Mouse (Mus musculus): Measurements from ENCODE around the gene Trim67.
"Not testable (repeated sequence)": the region's sequence is repeated elsewhere in the genome, so short reads cannot be mapped to it uniquely, and the experiment has no call there.

Gene Trim67

GRCm38 (mm10) chr8:124833430-124834205 lies 40.7 kb downstream of the Trim67 start:
- no peak for DNase-seq (ENCODE audit: low spot score)

DNA sequence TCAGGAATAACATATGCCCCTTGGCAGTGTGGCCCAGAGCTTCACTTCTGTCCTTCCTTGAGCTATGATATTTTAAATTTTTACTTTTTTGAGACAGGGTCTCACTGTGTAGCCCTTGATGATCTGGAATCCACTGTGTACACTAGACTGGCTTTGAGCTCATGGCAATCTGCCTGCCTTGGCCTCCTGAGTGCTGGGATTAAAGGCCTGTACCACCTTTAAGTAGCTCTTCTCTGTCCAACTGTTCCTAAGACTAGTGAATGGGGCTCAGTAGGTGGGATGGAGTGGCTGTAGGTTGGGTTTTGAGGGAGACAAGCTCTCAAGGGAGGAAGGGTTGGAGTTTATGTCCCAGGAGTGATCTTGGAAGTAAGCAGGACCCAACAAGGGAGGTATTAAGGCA lies 43.0 kb downstream of the Trim67 start:
- DNase-seq (ENCODE audit: low spot score) = no peak

DNA sequence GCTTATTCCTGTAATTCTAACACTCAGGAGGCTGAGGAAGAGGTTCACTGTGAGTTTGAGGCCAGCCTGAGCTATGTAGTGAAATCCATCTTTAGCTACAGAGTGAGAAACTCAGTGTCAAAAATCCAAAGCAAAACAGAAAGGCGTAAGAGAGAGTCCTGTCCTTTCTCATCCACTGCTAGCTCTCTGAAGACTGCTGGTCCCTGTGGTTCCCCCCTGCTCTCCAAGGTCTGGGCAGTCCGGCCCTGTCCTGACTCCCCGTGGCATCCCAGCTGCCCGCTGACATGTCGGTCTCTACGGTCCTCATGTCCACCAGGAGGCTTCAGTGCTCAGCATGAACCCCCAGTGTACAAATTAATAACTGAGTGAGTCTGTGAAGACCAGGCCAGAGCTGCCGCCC lies 43.4 kb downstream of the Trim67 start:
- no peak for DNase-seq (ENCODE audit: low spot score)

DNA sequence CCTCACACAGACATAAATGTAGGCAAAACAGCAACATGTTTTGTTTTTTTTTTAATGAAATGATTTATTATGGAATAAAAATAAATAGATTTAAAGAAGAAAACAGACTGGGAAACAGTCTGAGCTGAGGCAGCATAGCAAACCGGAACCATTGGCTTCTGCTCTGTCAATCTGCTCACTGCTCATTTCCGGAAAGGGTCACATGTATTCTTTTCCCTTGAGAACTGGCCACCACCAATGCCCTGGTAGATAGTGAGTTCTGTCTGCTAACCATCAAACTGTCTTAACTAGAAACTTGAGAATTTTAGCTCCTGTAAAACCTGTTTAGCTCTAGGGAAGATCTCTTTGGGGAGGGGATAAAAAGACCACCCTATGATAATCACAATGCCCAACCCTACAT lies 44.0 kb downstream of the Trim67 start:
- no peak for DNase-seq (ENCODE audit: low spot score)

- no peak for DNase-seq (ENCODE audit: low spot score)
These were observed 45.1 kb downstream of the Trim67 start for GRCm38 (mm10) chr8:124837956-124838355.

- DNase-seq (ENCODE audit: low spot score) = no peak
These were observed 46.5 kb downstream of the Trim67 start for GRCm38 (mm10) chr8:124839371-124839770.

DNA sequence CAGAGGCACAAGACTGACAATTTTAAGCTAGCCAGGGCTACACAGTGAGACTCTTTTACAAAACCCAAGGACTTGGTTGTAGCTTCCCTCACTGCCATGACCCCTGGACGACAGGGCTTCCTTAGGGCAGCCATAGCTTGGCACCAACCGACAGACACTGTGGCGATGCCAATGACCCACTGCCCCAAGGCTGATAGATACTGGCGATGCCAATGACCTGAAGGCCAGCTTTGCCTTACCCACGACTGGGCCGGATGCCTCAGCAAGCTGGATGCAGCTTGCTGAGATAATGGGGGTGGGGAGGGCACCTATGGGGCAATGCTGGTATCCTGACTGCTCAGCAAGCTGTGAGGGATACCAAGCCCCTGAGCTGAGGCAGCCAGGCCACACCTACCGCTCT lies 48.0 kb downstream of the Trim67 start:
- DNase-seq (ENCODE audit: low spot score) = no peak

GRCm38 (mm10) chr8:124841775-124842174 lies 48.9 kb downstream of the Trim67 start:
- no peak for DNase-seq (ENCODE audit: low spot score)

DNA sequence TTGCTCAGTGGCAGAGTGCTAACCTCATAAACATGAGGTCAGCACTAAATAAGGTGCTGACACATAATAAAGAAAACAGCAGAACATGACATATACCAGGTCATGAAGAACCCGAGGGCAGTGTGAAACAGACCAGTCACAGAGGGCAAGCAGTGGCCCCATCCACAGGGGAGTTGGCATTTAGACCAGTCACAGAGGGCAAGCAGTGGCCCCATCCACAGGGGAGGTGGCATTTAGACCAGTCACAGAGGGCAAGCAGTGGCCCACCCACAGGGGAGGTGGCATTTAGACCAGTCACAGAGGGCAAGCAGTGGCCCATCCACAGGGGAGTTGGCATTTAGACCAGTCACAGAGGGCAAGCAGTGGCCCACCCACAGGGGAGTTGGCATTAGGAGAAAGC lies 50.0 kb downstream of the Trim67 start:
- DNase-seq (ENCODE audit: low spot score) = not testable (repeated sequence)

- DNase-seq (ENCODE audit: low spot score) = no peak
These were observed 52.2 kb downstream of the Trim67 start for GRCm38 (mm10) chr8:124845131-124845530.

GRCm38 (mm10) chr8:124845573-124845972 lies 52.7 kb downstream of the Trim67 start:
- no peak for DNase-seq (ENCODE audit: low spot score)

- DNase-seq (ENCODE audit: low spot score) = no peak
These were observed 60.6 kb downstream of the Trim67 start for GRCm38 (mm10) chr8:124853511-124853910.

DNA sequence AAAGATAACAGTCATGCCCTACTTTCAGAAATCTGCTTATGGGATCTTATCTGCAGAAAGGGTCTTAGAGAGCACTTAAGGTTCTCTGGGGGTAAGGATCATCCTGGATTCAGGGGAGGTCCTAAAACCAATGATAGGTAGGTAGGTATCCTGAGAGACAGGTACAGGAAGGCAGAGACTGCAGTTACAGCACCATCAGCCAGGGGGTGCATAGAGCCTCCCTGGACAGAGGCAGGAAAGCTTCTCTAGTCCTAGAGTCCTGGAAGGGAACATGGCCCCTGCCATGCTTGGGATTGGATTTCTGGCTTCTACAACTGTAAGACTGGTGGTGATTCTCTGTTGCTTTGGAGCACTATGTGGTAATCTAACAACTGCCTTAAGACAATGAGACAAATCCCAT lies 66.6 kb downstream of the Trim67 start:
- DNase-seq (ENCODE audit: low spot score) = peak; percentile 15

GRCm38 (mm10) chr8:124860188-124860587 lies 67.3 kb downstream of the Trim67 start:
- DNase-seq (ENCODE audit: low spot score) = no peak

GRCm38 (mm10) chr8:124862321-124863162 lies 69.7 kb downstream of the Trim67 start, which contains the start of the genes Gnpat and 2810004N23Rik:
TSS of gene Gnpat (plus strand) at chr8:124863033.
TSS of gene 2810004N23Rik (minus strand) at chr8:124863120.
- DNase-seq (ENCODE audit: low spot score) = peak; percentile 94

- no peak for DNase-seq (ENCODE audit: low spot score)
These were observed 70.3 kb downstream of the Trim67 start for GRCm38 (mm10) chr8:124863163-124863677.

DNA sequence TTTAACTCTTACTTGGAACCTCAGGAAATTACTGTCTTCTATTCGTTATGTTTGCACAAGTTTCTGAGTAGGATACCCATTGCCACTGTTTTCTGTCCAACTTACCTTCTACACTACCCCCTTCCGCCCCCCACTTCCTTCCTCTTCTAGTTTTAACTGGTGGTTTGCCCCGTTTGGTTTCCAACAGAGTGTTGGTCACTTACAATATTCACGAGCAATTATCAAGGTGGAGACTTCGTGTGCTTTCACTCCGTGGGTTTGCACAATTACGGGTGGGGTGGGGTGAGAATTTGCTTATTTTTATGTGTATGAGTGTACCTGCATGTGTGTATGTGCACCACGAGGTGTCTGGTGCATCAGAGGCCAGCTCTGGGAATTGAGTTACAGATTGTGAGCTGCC lies 70.8 kb downstream of the Trim67 start:
- peak; percentile 26 for DNase-seq (ENCODE audit: low spot score)

- DNase-seq (ENCODE audit: low spot score) = no peak
These were observed 73.8 kb downstream of the Trim67 start for GRCm38 (mm10) chr8:124866669-124867068.

DNA sequence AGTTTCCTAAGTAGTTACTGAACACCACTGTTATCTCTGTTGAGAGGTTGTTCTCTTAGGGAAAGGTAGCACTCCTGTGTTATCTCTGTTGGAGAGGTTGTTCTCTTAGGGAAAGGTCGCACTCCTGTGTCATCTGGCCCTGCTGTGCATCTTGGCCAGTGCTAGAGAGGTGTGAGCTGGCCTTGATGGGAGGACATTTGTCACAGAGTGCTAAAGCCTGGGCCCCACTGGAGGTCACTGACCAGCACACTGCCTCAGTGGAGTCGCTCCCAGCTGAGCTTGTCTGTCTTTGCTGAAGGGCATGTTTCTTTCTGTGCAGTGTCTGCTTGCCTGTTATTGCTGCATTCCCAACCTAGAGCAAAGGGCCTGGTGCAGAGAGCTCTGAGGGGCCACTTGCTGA lies 74.2 kb downstream of the Trim67 start:
- DNase-seq (ENCODE audit: low spot score) = no peak

DNA sequence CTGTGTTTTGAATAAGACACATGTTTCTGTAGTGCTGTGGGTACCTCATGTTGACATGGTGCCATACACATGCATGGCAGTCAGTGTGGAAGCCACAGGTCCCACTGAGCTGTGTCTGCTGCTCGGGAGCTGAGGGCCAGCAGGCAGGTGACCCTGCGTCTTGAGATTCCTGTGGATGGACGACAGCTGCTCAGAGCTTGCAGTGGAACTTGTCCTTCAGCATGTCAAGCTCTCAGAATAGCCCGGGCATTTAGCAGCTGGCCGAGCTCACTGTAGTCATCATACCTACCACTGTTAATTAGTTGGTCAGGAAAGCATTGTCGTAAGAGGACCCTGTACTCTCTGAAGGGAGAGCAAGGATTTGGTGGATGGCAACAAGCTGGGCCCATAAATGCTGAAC lies 76.8 kb downstream of the Trim67 start:
- DNase-seq (ENCODE audit: low spot score) = no peak

- DNase-seq (ENCODE audit: low spot score) = no peak
These were observed 78.6 kb downstream of the Trim67 start for GRCm38 (mm10) chr8:124871474-124871873.

GRCm38 (mm10) chr8:124872081-124872480 lies 79.2 kb downstream of the Trim67 start:
- no peak for DNase-seq (ENCODE audit: low spot score)

DNA sequence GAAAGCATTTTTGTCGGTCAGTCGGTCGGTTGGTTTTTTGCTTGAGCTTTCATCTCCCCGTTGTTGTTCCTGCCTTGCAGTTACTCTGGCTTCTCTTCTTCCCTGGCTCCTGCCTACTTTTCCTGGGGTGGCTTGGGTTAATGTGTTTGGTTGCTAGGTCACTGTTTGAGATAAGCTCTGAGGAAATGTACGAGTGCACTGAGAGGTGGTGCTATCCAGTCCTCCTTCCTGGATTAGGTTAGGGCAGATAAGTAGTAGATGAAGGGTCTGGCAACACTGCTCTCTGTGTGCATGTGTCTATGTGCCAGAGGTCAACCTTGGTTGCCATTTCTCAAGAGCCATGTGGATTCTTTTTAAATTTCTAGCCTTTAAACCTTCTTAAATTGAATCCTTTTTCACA lies 79.8 kb downstream of the Trim67 start:
- DNase-seq (ENCODE audit: low spot score) = no peak

Data from embryo, embryonic 10.5 days (tissue).